Mouse (Mus musculus): ENCODE measurements around the gene Shisa2. TPM values are rescaled to one million over a fixed set of nuclear protein-coding genes. Genes with fewer than 3 reads are reported as not detected.

Shisa2 gene
- polyA plus RNA-seq, 1 experiment = 1.9 TPM

- no peaks in the 10 kb centered on the region for H3K27me3 ChIP-seq (ENCODE audit: control insufficient read depth, insufficient read depth, low read length)
- no peaks in the 10 kb centered on the region for H3K36me3 ChIP-seq (ENCODE audit: control insufficient read depth, insufficient read depth, low read length)
- H3K4me1 ChIP-seq (ENCODE audit: control insufficient read depth, insufficient read depth, low read length) = peaks cover 4% of the 10 kb centered on the region; the same call in 1 of the 2 replicates
- no peak overlapping the region for H3K4me3 ChIP-seq (ENCODE audit: control insufficient read depth, low read depth, low read length)
- TF ChIP-seq POLR2A (IDR thresholded peaks at IDR 0.05; ENCODE audit: control insufficient read depth, low read depth, low read length) (no peak), CTCF (IDR thresholded peaks at IDR 0.05; ENCODE audit: control insufficient read depth, insufficient read depth, insufficient replicate concordance, low read depth, low read length) (no peak)
- no peak overlapping the region for H3K27ac ChIP-seq (ENCODE audit: control insufficient read depth, insufficient read depth, low read depth, low read length)
Measured at GRCm38 (mm10) chr14:59644896-59645295, 19.8 kb downstream of the Shisa2 start.

DNA sequence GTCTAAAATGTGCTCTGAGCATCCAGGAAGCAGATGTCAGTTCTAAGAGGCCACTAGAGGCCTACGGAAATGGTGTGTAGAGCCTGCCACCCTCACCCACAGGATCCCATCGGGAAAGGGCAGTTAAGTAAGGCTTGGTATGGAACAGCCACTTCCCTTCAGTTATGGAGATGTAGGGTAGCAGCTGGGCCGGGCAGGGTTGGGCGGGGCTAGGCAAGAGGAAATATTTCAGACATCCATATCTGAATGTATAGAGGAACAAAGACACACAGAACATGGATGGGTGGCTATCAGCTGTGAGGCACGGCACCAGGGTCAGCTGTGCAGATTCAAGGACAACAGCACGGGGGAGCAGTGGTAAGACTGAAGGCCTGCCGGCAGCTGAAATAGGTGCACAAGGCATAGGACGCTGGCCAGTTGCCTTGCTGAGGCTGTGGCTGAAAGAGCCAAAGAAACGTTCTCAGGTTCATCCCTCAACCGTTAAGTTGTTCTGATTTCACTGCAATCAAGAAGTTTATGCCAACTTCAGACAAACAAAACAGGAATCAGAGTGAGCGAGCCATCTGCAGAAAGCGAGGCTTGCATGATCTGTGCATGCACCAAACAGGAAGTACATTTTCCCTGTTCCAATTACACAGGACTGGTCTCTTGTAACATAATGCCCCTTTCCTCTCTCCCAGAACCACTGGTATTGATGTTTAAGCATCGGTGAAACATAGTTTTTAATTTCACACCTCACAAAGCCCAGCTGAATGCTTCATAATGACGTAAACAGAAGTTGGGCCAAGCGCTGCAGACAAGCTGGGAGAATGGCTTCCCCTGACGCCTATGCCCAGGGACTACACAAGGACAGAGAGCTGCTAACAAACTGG, 22.0 kb downstream of the Shisa2 start:
- peaks cover 4% of the 10 kb centered on the region; the same call in 1 of the 2 replicates for H3K4me1 ChIP-seq (ENCODE audit: control insufficient read depth, insufficient read depth, low read length)
- no peaks in the 10 kb centered on the region for H3K27me3 ChIP-seq (ENCODE audit: control insufficient read depth, insufficient read depth, low read length)
- H3K4me3 ChIP-seq (ENCODE audit: control insufficient read depth, low read depth, low read length) = no peak overlapping the region
- no peak overlapping the region for H3K27ac ChIP-seq (ENCODE audit: control insufficient read depth, insufficient read depth, low read depth, low read length)
- no peak for TF ChIP-seq POLR2A (IDR thresholded peaks at IDR 0.05; ENCODE audit: control insufficient read depth, low read depth, low read length)
- peak; percentile 14; the same call in 1 of the 2 replicates for TF ChIP-seq CTCF (IDR thresholded peaks at IDR 0.05; ENCODE audit: control insufficient read depth, insufficient read depth, insufficient replicate concordance, low read depth, low read length)
- no peaks in the 10 kb centered on the region for H3K36me3 ChIP-seq (ENCODE audit: control insufficient read depth, insufficient read depth, low read length)

DNA sequence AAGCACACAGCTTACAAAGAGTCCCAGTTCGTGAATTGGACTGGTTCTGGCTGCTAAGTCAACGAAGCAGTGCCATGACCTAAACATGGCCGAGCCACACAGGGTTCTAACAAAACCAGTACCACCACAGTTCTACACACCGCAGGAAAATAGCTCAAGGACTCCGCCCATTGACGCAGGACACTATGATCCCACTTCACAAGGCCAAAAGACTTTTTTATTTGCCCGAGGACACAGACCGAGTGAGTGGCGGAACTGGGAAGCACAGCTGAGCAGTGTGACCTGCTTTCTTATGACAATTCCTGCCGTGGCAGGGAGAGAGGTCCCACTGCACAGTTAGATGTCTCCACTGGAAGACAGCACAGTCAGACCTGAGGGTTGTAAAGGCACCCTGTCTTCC, 23.5 kb downstream of the Shisa2 start:
- no peaks in the 10 kb centered on the region for H3K27me3 ChIP-seq (ENCODE audit: control insufficient read depth, insufficient read depth, low read length)
- no peak for TF ChIP-seq POLR2A (IDR thresholded peaks at IDR 0.05; ENCODE audit: control insufficient read depth, low read depth, low read length)
- TF ChIP-seq CTCF (IDR thresholded peaks at IDR 0.05; ENCODE audit: control insufficient read depth, insufficient read depth, insufficient replicate concordance, low read depth, low read length) = no peak
- H3K4me3 ChIP-seq (ENCODE audit: control insufficient read depth, low read depth, low read length) = no peak overlapping the region
- H3K4me1 ChIP-seq (ENCODE audit: control insufficient read depth, insufficient read depth, low read length) = peaks cover 4% of the 10 kb centered on the region; the same call in 1 of the 2 replicates
- H3K36me3 ChIP-seq (ENCODE audit: control insufficient read depth, insufficient read depth, low read length) = no peaks in the 10 kb centered on the region
- H3K27ac ChIP-seq (ENCODE audit: control insufficient read depth, insufficient read depth, low read depth, low read length) = no peak overlapping the region

- Histone ChIP-seq H3K4me3 (ENCODE audit: control insufficient read depth, low read depth, low read length) (no peak overlapping the region), H3K27me3 (ENCODE audit: control insufficient read depth, insufficient read depth, low read length) (no peaks in the 10 kb centered on the region), H3K4me1 (ENCODE audit: control insufficient read depth, insufficient read depth, low read length) (peaks cover 4% of the 10 kb centered on the region; the same call in 1 of the 2 replicates), H3K36me3 (ENCODE audit: control insufficient read depth, insufficient read depth, low read length) (no peaks in the 10 kb centered on the region), H3K27ac (ENCODE audit: control insufficient read depth, insufficient read depth, low read depth, low read length) (no peak overlapping the region)
- TF ChIP-seq CTCF (IDR thresholded peaks at IDR 0.05; ENCODE audit: control insufficient read depth, insufficient read depth, insufficient replicate concordance, low read depth, low read length) (no peak), POLR2A (IDR thresholded peaks at IDR 0.05; ENCODE audit: control insufficient read depth, low read depth, low read length) (no peak)
Measured at GRCm38 (mm10) chr14:59649337-59649736, 24.2 kb downstream of the Shisa2 start.

- no peaks in the 10 kb centered on the region for H3K27me3 ChIP-seq (ENCODE audit: control insufficient read depth, insufficient read depth, low read length)
- H3K4me1 ChIP-seq (ENCODE audit: control insufficient read depth, insufficient read depth, low read length) = no peaks in the 10 kb centered on the region
- H3K36me3 ChIP-seq (ENCODE audit: control insufficient read depth, insufficient read depth, low read length) = no peaks in the 10 kb centered on the region
- no peak for TF ChIP-seq CTCF (IDR thresholded peaks at IDR 0.05; ENCODE audit: control insufficient read depth, insufficient read depth, insufficient replicate concordance, low read depth, low read length)
- no peak for TF ChIP-seq POLR2A (IDR thresholded peaks at IDR 0.05; ENCODE audit: control insufficient read depth, low read depth, low read length)
- H3K27ac ChIP-seq (ENCODE audit: control insufficient read depth, insufficient read depth, low read depth, low read length) = no peak overlapping the region
- no peak overlapping the region for H3K4me3 ChIP-seq (ENCODE audit: control insufficient read depth, low read depth, low read length)
Measured at GRCm38 (mm10) chr14:59656591-59656990, 31.5 kb downstream of the Shisa2 start.

GRCm38 (mm10) chr14:59657098-59657497, 32.0 kb downstream of the Shisa2 start:
- H3K27ac ChIP-seq (ENCODE audit: control insufficient read depth, insufficient read depth, low read depth, low read length) = no peak overlapping the region
- H3K4me1 ChIP-seq (ENCODE audit: control insufficient read depth, insufficient read depth, low read length) = no peaks in the 10 kb centered on the region
- H3K36me3 ChIP-seq (ENCODE audit: control insufficient read depth, insufficient read depth, low read length) = no peaks in the 10 kb centered on the region
- no peaks in the 10 kb centered on the region for H3K27me3 ChIP-seq (ENCODE audit: control insufficient read depth, insufficient read depth, low read length)
- TF ChIP-seq POLR2A (IDR thresholded peaks at IDR 0.05; ENCODE audit: control insufficient read depth, low read depth, low read length) (no peak), CTCF (IDR thresholded peaks at IDR 0.05; ENCODE audit: control insufficient read depth, insufficient read depth, insufficient replicate concordance, low read depth, low read length) (no peak)
- no peak overlapping the region for H3K4me3 ChIP-seq (ENCODE audit: control insufficient read depth, low read depth, low read length)

- no peak overlapping the region for H3K27ac ChIP-seq (ENCODE audit: control insufficient read depth, insufficient read depth, low read depth, low read length)
- no peaks in the 10 kb centered on the region for H3K36me3 ChIP-seq (ENCODE audit: control insufficient read depth, insufficient read depth, low read length)
- no peaks in the 10 kb centered on the region for H3K27me3 ChIP-seq (ENCODE audit: control insufficient read depth, insufficient read depth, low read length)
- peaks cover 4% of the 10 kb centered on the region; the same call in 1 of the 2 replicates for H3K4me1 ChIP-seq (ENCODE audit: control insufficient read depth, insufficient read depth, low read length)
- TF ChIP-seq CTCF (IDR thresholded peaks at IDR 0.05; ENCODE audit: control insufficient read depth, insufficient read depth, insufficient replicate concordance, low read depth, low read length) = no peak
- no peak overlapping the region for H3K4me3 ChIP-seq (ENCODE audit: control insufficient read depth, low read depth, low read length)
Measured at GRCm38 (mm10) chr14:59672893-59673515, 47.9 kb downstream of the Shisa2 start.

Data from testis, adult 2 months (tissue).